Mouse (Mus musculus) monocyte, adult 5-6 weeks (primary cell): ENCODE measurements around the gene Rrp15. TPM values are rescaled to one million over a fixed set of nuclear protein-coding genes. Genes with fewer than 3 reads are reported as not detected.
A peak's percentile ranks its signal among the peaks of the same experiment; 100 is the strongest.
"Not testable (repeated sequence)": the region's sequence is repeated elsewhere in the genome, so short reads cannot be mapped to it uniquely, and the experiment has no call there.

Experiments
- ATAC-seq: fragments of 153-309, 156-312 bp; replicated peaks from 2 replicates; pipeline ENCODE4 v1.8.0; 2017; ENCODE audit warnings: mild to moderate bottlenecking; ENCODE audit not compliant: low TSS enrichment, insufficient number of reproducible peaks, severe bottlenecking, poor library complexity, low FRiP score
- total RNA-seq: library from RNA; stranded (forward); fragments of 200-1000, 200-491, 200-594 nt; gene quantifications from 3 replicates; pipeline ENCODE4 v1.2.3, GENCODE M21; 2017

Rrp15 gene
- total RNA-seq: 30.3 to 33.2 TPM (median 31.4 TPM) in 3 replicates

DNA sequence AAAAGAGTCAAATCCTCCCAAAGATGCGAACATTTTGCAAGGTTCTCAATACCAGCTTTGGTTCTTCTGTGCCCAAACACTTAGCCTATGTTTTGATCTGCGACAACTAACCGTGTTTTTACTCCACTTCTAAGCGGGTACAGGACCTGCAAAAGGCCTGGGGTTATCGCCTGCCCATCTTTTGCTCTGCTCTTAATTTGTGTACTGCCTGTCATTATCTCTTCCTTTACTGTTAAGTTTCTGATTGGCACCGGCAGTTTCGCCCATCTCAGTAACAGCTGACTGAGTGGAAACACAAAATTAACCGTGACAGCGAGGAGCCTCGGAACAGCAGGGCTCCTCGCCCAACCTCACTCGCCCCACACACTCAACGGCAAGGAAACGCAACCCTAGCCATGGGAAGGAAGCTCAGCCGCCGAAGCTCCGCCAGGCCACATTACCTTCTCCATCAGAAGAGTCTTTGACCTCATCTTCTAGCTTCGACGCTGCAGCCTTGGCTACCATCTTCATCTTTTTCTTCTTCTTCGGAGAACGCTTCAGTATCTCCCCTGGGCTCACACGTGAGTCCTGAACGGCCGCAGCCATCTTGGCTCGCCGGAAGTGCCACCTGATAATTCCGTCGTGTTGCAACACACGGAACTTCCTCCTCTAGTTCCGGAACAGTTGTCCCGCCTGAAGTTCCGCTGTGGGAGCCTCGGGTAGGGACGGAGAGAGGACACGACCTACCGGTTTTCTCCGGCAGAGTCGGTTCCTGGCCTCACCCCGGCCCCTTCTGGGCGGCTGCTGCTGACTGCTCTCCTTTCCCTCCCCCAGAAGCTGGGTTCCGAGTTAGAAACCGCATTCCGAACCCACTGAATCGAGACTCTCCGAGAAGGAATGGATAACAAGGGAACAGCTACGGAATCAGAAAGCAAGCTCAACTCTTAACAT is at the start of gene Rrp15:
Gene Rrp15, minus strand, starts transcription at position 635 of the 930 bp plus-strand sequence.
- ATAC-seq: peak; percentile 96

DNA sequence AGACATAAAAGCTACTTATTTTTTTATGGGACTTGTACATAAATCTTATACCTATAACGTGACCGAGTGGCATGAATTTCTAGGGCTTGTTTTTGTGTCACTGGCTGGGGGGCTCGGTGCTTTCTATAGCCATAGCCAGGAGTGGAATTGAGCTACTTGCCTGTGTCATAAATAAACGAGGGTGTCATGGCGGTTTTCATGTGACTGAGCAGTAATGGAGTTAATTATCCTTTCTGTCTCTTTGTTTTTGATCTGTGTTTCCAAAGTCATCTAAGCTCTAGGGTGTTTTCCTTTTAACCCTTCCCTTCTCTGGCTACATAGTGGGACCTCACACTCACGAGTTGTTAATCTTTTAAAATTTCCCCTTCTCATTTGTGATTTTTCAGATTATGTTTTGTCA is 48.8 kb upstream of the Rrp15 start:
- no peak for ATAC-seq

DNA sequence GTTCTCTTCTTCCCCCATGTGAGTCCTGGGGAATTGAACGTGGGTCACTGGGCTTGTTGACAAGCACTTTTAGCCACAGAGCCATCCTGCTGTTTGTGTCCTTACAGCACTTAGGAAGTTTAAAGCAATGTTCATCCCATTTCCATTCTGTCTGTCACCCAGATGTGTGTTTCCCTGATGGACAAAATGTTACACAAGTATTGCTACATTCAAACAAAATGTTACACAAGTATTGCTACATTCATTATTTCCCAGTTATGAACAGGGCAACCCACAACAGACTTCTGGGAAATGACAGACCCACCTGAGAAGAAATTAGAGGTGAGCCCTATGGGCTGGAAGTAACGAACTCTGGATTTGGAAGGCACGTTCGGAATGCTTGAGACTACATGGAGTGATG is 36.2 kb upstream of the Rrp15 start:
- ATAC-seq: no peak

DNA sequence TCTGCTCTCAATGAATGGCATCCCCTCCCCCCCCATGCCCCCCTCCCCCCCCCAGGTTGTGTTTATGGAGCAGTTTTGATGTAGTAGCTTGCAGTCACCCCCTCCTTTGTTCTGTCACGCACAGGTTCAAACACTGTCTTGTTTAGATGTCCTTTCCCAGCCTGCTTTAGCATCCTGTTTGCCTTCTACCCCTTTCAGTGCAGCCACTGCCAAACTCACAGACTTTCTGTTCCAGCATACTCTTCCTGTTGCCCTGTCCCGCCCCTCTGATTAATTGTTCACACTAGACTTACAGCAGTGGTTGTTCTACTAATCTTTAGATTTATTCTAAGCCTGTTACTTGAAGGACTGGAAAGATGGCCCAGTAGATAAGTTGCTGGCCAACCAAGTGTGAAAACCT is 31.7 kb upstream of the Rrp15 start:
- no peak for ATAC-seq

DNA sequence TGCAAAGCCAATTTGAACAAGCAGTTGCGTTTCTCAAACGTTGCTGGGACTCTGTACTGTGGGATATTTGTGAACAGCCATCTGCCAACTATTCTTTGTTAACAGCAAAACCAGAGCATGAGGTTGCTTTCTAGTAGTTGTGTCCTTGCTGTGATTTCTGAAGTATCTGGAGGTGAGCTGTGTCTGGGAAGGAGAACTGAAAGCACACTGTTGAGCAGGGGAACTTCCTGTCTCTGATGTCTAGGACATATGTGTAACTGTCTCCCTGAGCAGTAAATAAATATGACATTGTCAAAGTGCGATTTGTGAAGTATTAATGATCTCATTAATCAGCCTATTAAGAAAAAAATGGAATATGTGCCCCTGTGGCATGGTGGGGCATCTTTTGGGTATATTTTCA is 24.0 kb upstream of the Rrp15 start:
- ATAC-seq: no peak

DNA sequence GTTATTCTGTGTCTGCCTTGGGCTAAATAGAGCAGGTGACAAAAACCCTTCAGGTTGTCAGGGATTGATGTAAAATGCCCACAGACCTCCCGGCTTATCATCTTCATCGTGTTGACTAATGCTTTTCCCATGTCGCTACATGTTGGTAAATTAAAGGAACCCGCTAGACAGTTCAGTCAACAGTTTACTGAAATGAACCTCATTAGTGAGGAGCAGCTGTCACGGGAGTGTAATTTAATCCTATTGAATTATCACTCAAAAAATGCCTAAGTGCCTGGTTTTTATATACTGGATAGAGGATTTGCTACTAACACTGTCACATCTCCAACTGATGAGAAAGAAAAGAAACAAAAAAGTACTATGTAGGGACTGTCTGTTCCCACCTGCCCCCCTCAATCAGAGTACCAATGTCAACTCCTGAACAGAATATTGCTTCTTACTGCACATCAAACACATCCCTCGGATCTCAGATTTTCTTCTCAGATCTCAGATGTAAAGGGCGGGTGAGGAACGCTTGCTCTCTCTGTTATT is 23.5 kb upstream of the Rrp15 start:
- ATAC-seq: no peak

DNA sequence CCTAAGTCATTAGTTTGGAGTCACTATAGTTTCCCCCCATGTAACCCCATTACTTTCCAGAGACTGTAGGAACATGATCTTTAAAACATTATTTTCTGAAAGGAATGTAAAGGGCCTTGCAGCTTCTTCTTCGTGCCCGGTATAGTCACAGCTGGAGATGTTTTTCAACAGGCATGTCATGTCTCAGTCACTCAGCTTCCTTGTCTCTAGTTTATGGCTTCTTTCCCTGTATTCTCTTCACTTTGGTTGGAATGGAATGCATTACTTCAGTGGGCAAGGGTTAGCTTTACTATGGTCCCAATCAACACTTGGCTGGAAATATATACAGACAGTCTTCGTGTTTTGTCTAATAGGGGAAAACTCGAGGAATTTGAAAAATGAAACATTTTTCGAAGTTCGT is 22.8 kb upstream of the Rrp15 start:
- no peak for ATAC-seq

DNA sequence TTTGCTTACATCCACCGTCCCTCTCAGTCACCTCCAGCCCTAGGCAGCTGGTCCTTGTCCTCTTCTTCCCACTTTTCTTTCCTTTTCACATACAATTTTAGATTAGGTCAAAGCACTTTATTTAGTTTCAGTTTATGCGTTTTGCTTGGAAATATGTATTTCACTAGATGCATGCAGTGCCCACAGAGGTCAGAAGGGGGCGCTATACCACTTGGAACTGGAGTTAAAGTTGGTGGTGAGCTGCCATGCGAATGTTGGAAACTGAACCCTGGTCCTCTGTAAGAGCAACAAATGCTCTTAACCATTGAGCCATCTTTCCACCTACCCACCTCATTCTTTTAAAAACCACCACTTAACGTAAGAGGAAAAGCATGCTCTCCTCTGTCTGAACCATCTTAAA is 21.5 kb upstream of the Rrp15 start:
- ATAC-seq: no peak

DNA sequence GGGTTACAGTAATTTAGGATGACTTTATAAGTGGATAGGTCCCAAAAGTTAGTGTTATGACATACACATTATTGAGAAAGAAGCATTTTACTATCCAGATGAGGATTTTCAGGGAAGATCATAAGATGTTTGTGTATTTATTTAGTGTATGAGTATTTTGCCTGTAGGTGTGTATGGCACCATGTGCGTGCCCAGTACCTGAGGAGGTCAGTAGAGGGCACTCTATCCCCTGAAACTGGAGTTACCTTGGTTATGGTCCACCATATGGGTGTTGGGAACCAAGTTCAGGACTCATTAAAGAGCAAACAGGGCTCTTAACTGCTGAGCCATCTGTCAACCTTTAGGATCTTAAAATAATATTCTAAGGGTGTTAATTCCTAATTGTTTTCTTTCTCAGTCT is 19.2 kb upstream of the Rrp15 start:
- ATAC-seq: no peak

DNA sequence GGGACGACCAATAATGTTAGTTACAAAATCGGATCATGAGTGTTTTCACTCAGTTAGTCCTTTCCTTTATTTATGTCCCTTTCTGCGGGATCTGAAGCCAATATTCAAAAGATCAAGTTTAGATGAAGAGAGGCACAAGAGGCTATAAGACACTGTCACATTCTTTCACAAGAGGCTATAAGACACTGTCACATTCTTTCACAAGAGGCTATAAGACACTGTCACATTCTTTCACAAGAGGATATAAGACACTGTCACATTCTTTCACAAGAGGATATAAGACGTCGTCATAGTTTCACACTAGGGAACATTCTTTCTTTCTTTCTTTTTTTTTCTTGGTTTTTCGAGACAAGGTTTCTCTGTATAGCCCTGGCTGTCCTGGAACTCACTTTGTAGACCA is 14.3 kb upstream of the Rrp15 start:
- not testable (repeated sequence) for ATAC-seq

DNA sequence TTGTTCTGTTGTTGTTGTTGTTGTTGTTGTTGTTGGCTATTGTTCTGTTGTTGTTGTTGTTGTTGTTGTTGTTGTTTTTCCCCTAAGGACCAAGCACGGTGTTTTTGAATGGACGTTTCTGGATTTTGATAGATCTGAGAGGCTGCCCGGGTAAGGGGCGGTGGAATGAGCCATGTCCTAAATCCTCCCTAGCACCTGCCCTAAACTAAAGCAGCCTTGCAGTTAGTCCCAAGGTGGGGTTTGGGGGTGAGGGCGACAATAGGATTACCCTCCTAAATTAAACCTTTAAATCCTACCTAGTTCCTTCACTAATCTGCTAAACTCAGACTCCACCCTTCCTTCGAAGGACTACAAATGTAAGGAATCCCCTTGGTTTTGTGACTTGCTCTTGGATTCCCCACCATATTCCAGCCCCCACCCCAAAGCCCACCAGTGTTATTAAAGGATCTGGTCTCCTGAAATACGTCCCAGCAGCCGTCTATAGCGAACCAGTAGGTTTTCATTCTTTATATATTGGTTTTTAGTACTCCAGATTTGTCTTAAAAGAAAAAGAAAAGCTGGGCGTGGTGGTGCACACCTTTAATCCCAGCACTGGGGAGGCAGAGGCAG is 621 bp upstream of the Rrp15 start:
- no peak for ATAC-seq

DNA sequence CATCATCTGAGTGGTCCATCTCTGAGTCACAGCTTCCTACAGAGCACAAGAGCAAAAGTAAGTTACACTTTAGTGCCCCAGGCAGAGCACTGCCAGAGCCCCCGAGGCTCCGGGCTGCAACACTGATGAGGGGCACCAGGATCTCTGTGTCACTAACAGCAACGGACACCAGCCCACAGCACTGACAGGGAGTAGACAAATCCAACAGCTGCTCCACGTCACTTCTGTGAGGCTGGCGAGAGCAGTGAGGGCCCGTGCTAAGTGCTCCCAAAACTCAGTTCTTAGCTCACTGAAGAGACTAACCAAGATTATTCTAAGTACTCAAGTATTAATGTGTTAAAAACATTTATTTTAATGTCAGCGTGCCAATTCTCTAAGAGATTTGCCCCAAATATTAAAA is 9.3 kb downstream of the Rrp15 start:
- ATAC-seq: no peak

DNA sequence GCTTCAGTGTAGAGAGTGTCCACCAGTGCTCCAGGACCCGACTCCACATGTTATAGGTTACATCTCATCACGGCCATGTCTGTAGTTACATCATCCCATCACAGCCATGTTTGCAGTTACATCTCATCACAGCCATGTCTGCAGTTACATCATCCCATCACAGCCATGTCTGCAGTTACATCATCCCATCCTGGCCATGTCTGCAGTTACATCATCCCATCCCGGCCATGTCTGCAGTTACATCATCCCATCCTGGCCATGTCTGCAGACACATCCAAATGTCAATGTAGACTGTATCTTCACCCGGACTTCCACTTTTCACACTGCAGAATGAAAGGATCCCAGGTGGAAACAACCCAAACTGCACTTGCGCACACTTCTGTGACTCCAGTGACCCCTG is 13.6 kb downstream of the Rrp15 start:
- ATAC-seq: no peak

DNA sequence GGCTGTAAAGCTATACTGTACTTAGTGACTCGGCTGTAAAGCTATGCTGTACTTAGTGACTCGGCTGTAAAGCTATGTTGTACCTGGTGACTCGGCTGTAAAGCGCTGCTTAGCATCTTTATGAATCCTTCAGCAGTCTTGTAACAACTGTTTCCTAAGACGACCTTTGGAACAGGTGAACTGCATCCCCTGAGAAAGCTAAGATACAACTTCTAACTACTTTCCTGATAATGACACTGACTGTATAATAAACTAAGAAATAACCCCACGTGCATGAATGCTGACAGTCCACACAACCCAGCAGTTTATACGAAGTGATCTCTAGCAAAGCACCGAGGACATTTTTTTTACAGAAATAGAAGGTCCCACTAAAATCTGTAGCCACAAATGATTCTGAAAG is 16.1 kb downstream of the Rrp15 start:
- ATAC-seq: no peak

DNA sequence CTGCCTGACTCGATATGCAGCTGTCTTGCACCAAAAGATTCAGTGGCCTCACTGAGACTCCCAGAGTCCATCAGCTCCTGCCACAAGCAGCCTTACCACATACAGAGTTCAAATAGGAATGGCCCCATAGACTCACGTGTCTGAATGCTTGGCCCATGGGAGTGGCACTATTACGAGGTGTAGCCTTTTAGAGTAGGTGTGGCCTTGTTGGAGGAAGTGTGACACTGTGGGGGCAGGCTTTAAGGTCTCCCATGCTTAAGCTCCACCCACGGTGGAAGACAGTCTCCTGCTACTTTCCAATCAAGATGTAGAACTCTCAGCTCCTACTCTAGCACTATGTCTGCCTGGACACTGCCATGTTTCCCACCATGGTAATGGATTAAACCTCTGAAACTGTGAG is 20.4 kb downstream of the Rrp15 start:
- ATAC-seq: no peak

DNA sequence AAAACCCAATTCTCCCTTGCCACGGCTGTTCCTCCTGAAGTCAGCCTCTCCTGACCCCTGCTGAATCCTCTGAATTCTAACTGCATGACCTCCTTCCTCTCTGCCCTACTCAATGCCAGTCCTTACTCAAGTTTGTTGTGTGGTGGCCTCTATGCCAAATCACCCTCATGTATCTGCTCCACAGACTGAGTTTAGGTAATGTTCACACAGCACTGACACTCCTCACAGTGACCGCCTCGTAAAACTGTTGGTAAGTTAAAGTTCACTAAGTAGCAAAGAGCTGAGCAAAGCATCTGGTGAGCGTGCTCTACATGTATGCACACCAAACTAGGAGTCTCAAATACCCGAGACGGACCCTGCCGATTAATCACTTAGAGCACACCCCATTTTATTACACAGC is 23.0 kb downstream of the Rrp15 start:
- ATAC-seq: no peak

DNA sequence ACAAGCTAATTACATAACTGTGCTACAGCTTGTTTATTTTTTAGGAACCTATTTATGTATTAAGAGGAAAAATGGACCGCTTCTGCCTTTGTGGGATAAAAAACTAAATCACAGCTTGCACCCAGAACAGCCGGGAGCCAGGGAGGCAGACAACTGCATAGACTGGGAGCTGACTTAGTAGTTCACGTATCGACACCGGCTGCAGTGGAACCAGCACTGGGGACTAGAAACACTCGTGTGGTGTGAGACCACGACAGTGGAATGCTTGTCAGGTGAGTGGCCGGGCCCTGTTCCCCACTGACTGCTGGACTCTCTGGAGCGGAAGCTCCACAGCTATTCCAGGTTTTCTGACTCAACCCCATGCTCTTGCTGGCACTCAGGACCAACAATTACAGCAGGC is 26.9 kb downstream of the Rrp15 start:
- ATAC-seq: no peak

DNA sequence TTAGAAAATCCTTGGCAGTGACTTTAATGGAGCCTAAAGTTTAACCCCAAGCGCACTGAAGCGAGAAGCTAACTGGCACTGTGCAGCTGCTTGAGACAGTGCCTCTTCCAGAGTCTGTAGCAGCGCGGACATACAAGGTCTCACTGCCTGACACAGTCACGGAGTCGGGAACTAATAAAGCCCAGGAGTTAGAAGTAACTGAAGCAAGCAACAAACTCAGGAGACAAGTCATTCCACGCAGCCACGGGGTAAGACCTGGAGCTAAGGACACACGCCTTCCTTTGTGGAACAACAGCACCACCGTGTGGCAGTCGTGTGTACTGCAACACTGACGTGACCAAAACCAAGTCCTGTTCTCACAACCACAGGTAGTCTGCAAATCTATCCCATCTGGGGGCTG is 27.3 kb downstream of the Rrp15 start:
- peak; percentile 89 for ATAC-seq

DNA sequence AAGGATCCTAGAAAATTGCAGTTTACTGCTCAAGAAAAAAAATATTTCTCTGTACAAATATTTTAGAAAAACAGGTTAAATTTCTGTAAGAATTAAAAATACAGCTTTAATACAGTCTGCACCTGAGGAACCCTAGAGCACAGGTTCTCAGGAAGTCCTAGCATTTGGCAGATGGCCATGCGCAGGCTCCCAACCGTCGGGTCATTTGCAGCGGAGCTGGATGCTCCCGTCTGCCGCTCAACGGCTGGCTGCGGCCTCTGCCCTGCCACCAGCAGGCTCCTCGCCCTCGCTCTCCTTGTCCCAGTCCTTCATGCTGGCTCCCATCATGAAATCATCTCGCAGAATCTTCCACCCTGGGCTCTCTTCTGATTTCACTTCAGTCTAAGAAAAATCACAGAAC is 28.0 kb downstream of the Rrp15 start:
- no peak for ATAC-seq

DNA sequence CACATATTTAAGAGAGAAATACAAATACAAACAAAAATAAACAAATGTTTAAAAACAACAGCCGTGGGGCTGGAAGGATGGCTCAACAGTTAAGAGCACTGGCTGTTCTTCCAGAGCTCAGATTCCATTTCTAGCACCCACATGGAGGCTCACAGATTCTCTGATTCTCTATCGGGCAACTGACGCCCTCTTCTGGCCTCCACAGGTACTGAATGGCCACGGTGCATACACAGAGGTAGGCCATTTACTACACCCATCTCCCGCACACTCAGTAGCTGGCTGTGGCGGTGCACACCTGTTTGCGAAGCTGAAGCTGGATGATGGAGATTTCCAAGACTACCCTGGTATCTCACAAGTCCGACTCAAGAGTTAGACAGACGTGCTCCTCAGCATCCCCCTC is 29.4 kb downstream of the Rrp15 start:
- no peak for ATAC-seq
